Mouse (Mus musculus): Measurements from ENCODE around the gene Ssbp2.

DNA sequence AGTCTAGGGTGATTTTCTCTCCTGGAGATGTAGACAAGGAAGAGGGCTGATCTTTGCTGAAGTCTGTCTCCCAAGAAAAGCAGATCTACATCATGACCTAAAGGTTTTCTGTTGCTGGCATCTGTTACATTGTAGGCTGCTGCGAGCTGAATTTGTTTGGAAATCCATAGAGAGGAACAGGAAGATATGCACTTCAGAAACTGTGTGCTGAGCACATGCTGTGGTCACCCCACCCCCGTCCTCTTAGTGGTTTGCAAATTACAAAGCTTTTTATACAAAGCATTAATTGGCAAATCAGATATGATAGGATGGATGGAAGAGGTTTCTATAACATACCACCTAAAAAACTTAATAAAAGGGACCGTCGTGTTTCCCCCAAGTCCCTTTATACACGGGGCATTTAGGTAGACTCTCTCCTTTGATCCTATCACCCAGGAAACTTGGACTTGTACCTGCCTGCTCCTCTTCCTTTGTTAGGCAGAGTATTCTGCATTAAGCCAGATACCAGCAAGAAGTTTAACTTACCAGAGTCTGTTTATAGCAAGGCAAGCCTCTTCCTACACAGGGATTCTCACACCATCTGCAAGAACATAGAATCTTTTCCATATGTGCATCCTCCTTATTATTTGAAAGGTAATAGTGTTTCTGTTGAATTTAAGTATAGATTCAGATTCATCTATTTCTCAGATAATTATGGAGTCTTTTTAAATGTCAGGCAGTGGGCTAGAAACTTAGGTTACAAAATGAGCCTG, 46.2 kb upstream of the Ssbp2 start:
- TF ChIP-seq GATA1 (IDR thresholded peaks at IDR 0.05; ENCODE audit: low read depth, low read length) = no peak
- TF ChIP-seq ZKSCAN1 (IDR thresholded peaks at IDR 0.05; ENCODE audit: low read depth, low read length) = no peak
- TF ChIP-seq HCFC1 (IDR thresholded peaks at IDR 0.05; ENCODE audit: low read depth, low read length) = no peak
- TF ChIP-seq SIN3A (IDR thresholded peaks at IDR 0.05; ENCODE audit: low read length) = no peak
- TF ChIP-seq POLR2A (IDR thresholded peaks at IDR 0.05; ENCODE audit: control insufficient read depth in 1 of 2, insufficient read depth in 1 of 2, low read depth in 1 of 2, low read length in 2 of 2, poor library complexity in 1 of 2) = no peak
- no peak for TF ChIP-seq CTCF (IDR thresholded peaks at IDR 0.05 in 2 of 3, conservative IDR thresholded peaks at IDR 0.05 in 1 of 3; ENCODE audit: control insufficient read depth in 1 of 3, insufficient read depth in 1 of 3, low read depth in 2 of 3, low read length in 3 of 3, poor library complexity in 1 of 3, severe bottlenecking in 1 of 3)
- TF ChIP-seq ZC3H11A (IDR thresholded peaks at IDR 0.05; ENCODE audit: low read depth, low read length) = no peak

Measured in MEL (cell line).